Mouse (Mus musculus): ENCODE measurements around the gene Ak5.
"Not testable (repeated sequence)": the region's sequence is repeated elsewhere in the genome, so short reads cannot be mapped to it uniquely, and the experiment has no call there.

Gene Ak5

DNA sequence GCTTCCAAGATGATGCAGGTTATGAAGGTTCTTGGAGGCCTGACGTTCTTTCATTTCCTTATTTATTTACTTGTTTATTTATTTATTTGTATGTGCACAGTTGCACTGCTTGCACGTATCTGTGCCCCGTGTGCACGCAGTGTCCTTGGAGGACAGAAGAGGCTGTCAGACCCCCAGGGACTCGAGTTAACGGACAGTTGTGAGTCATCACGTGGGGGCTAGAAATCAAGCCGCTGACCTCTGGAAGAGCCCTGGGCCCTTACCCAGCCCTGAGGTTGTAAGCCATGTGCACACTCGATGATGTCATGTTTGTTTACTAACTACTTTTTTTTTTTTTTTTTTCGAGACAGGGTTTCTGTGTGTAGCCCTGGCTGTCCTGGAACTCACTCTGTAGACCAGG, 197.8 kb downstream of the Ak5 start:
- no peak for DNase-seq

DNA sequence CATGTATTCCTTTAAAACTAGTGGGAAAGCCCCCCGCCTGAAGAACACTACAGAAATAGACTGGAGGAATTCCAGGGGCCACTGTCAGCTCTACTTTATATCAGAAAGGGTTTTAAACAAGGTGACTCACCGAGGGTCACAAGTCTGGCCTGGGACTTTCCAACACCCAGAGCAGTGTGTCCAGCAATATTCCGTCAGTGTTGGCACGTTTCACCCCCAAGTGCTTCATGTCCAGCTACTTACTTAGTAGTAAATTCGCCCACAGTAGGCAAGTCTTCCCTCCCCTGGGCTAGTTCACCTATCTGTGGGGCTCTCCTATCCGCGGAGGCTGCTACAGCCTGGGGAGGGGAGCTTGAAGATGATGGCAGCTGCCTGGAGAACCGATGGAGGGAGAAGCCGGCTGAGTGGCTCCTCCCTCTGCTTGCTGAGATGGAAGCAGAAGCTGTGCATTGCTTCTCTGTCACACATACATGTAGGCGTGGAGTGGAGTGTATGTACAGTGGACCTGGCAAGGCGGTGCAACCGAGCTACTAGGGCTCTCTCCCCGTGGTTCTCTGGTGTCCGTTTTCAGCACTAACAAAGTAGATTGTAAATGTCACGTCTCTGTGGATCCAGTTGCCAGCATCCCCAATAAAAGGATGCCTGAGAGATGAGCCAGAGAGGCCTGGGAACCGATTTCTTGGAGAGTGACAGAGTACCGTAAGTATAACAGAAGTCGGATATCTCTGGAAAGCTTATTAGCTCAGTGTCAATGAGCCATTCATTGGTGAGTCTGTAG, 198.5 kb downstream of the Ak5 start:
- no peak for DNase-seq

DNA sequence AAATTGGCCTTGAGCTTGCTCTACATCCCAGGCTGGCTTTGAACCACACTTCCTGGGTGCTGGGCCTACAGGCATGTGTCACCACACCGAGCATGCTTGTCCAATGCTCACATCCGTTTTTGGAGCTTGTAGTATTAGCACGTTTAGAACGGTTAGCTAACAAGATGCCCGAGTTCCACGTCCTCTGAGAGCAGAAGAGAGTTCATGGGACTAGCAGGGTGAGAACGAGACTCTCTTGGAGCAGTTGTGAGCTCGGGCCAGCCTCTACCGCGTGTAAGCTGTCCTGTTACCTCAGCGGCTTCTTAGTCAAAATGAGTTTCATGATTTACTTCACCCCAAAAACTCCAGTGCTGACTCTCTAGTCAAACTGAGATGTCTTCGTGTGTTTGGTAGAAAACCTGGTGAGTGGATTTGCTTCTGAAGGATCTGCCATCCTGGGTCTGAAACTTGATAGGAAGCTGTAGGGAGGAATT, 199.6 kb downstream of the Ak5 start:
- DNase-seq = no peak

DNA sequence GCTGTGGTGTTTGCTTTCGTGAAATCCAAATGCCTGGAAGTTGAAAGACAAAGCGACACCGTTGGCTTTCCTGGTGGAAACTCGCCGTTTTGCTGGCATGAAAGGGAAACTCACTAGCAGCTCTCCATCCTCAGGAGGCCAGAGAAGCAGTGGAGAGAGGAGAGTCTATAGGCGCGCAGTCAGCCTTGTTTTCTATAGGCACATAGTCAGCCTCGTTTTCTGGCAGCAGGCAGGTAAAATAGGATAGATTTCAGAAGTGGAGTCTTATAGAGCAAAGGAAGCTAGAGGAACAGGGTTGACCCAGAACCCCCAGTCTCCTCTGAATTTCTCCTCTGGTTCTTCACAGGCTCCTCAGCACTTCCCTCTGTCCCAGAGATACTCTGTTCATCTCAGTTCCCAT, 200.1 kb downstream of the Ak5 start:
- DNase-seq = no peak

DNA sequence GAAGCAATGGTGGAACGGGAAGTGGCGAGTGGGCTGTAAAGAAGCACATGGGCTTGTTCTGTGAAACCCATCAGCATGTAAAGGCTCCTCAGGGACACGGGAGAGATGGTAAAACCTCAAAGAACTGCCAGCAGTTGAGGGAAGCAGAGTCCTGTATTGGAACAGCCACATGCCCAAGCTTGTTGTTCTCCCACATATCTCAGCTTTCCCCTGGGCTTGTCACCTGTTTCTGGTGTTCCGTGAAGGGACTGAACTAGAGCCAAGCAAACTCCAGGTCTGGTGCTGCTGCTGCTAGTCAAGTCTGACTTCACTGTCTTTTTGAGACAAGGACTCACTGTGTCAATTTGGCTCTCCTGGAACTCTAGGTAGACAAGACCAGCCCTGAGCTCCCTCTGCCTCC, 200.8 kb downstream of the Ak5 start:
- DNase-seq = no peak

DNA sequence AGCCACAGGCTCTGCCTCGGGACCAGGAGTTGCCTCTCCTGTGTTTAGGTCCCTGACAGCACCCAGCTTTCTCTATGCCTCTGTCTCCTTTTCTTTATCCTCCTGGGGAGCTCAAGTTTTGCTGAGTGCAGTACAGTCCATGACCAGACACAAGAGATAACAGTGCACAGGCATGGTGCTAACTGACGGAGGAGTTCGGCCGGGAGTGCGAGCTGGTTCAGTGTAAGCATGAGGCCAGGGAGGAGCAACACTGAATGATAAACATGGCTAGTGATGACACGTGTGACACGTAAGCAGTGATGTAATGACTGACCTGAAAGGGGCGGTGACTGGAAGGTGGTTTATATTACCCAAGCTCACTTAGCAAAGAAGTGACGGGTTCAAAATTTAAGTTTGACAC, 201.3 kb downstream of the Ak5 start:
- no peak for DNase-seq

DNA sequence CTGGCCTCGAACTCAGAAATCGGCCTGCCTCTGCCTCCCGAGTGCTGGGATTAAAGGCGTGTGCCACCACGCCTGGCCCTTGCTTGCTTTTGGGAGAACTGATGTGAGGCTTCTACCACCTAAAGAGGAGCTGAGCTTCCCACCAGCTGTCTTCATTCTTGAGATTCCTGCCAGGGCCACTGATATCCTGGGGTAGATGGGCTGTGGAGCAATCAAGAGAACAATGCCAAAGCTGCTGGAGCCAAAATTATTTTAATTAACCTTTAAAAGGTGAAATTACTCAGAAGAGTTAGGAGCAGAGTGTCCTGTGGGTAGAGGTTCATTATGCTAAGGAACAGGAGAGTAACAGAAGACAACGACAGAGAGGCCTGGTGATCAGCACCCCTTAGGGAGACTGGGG, 202.8 kb downstream of the Ak5 start:
- DNase-seq = no peak

DNA sequence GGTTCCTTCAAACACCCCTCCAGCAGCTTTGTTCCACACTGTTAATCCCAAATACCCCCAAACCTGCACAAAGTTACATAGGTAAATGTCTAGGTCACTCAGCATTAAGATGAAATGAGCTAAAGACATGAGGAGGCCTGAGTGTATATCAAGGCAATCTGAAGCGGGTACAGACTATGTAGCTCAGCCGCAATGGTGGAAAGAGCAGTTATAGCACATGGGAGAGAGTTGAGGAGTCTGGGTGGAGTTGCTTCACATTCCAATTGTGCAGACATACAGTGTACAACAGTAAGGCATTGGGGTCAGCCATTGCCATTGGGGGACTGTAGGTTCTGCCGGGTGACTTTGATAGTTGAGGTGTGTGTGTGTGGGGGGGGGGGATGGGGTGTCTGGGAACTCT, 203.7 kb downstream of the Ak5 start:
- no peak for DNase-seq

DNA sequence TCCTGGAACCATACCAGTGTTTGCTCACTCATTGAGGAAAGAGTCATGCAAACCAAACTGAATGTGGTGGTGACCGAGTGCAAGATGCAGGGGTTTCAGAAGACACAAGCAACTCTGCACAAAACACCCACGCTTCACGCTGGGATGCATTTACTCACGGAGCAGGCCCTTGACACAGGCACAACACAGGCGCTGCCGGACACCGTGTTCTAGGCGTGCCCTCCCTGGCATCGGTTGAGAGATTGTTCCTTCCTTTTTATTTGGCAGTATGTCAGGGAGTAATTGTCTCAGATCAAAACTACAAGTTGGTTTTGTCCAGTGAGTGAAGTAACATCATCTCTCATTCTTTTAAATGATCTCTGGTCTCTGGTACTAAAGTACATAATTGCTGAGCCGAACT, 205.3 kb downstream of the Ak5 start:
- no peak for DNase-seq

DNA sequence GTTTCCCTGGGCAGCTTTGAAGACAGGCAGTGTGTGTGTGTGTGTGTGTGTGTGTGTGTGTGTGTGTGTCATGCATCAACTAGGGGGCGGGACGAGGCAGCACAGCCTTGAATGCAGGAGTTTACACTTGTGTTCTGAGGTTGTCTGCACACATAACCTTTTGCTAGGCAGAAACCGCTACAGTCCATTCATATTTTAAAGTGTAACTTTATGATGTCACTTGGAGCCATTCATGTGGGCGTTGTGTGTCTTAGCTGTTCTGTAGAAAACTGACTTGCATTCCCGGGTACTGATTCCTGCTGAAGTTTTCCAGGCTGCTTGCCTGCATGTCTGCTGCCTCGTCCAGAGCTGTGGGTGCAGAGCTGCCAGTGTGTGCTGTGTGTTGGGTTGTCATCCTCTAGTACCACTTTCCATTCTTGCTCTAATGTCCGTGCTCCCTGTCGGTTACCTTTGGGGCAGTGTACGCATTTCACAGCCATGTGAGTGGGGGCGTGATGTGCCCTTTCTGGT, 206.1 kb downstream of the Ak5 start:
- no peak for DNase-seq

DNA sequence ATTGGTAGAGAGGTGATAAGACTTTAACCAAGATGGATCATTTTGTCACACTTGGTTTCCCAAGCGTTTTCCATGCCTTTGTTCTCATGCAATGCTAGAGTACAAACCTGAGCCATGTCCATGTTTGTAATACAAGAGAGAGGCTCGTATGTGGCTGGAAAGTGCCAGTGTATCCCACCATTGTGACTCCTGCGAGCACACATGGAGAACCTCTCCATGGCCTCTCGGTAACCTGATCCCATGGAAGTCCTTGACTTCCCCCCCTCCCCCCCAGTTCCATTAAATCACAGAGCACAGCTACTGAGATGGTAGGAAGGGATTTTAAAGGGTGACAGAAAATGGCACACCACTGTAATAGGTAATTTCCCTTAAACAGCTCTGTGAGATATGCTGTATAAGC, 207.4 kb downstream of the Ak5 start:
- DNase-seq = no peak

DNA sequence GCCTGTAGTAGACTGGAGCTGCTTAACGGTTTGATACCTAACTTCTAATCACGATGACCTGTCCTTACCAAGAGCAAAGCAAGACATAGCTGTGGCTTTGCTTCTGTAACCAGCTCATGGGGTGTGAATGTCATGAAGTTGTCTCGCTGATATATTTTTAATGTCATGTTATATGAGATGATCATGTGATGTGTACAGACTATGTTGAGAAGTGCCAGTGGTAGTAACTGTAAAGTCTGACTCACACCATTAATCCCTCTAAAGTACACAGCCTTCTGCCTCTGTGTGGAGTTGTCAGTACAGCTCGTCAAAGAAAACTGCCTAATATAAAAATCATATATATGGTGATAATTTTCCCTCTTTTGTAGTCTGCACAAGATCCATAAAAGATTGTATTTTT, 209.3 kb downstream of the Ak5 start:
- DNase-seq = not testable (repeated sequence)

DNA sequence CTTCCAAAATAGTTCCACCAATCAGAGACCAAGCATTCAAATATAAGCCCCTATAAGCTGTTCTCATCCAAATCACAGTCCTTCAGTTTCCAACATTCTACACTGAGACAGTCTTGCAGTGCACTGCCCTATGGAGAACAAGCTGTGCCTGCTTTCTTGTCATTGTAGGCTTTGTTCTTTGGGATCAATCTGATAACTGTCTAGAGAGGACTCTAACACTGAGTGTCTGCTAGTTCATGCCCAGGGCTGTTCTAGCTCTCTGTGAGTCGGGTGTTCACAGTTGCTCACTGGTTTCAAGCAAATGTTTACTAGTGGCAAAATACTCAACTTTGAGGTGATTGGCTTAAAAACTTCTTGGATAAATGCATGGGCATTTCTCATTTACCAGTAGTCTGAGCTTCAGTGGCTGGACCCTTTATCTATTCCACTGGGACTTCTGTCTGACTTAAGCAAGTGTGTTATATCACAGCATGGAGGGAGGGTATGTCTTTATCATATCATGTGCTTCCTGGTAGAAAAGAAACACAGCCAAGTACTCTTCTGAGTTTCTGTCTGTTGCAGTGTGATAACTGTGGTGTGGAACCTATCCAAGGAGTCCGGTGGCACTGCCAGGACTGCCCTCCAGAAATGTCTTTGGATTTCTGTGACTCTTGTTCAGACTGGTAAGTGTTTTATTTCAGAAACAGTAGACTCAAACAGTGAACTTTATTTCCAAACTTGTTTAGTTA, 210.7 kb downstream of the Ak5 start:
- DNase-seq = no peak

DNA sequence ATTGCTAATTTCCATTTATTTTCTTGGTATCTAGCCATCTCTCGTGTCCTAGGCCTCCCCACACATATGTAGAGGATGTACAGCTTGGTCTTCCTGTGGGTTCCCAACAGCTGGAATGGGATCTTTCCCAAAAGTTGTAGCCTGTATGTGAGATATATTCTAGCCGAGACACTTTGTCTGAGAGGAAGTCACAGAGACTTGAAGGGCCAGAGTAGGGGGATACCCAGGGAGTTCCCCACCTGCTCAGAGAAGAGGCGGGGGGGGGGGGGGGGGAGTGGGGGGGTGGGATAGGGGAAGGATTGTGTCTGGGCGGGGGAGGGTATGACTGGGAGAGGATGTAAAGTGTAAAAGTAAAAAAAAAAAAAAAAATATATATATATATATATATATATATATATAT, 215.0 kb downstream of the Ak5 start:
- no peak for DNase-seq

DNA sequence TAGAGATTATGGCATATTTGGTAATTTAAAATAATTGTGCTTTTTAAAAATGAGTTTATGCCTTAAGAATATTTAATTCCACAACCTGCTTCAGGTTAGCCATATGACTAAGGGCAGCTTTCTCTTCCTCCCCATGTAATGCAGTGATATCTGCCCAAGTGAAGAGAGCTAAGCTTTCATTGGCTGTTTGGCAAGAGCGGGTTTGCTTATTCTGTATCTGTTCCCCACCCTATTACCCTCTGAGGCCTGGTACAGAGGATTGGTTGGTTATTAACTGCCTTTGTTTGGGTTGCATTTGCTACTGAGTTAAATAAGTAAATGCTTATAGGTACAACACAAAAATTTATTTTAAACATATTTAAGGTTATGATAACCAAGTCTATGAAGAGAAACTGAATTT, 221.2 kb downstream of the Ak5 start:
- no peak for DNase-seq

DNA sequence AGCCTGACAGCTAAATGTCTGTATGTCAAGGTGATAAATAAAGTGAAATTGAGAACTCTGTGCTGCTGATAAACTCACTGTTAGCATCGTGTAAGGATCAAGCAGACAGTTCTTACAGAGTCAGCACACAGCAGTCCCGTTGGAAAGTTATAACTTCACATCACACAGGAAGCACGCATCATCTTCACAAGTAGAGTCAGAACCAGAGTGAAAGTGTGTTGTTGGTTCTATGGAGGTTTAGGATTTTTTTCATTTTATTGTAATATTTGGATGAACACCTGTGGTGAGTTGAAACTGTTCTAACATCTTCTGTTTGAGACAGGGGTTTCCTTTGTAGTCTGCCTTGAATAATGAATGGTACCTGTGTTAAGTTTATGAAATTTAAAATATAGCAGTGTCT, 224.0 kb downstream of the Ak5 start:
- no peak for DNase-seq

DNA sequence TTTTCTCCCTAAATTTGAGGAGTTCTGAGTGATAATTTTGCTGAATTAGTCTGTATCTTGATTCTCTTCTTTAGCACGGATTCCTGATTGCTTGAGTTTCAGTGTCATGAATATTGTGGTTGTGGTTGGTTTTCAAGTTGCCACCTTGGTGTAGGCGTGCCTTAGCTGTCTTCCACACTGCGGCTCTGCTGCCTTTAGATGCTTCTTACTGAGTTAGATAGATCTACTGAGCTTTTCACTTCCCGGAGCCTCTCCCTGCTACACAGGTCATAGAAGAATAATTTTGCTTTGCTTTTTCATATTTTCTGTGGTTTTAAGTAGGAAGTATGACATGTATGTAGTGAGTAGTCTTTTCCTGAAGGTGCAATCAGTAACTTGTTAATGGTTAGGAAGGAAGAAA, 225.4 kb downstream of the Ak5 start:
- DNase-seq = no peak

DNA sequence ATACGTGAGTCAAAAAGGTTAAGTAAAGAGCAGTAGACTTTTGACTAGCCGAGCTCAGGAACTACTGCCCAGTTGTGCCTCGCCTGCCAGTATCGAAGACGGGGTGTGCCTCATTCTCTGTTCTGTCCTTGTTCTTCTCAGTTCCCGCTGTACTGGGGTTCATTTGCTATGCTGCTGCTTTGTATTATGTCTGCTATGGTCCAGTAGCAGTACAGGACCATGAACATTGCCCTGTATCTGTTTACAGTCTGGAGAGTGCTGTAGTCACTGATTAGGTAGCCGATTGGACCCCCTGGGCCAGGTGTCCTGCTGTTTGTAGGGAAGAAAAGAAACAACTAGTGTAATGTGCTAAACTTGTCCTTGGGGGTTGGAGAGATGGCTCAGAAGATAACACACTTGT, 230.1 kb downstream of the Ak5 start:
- no peak for DNase-seq

DNA sequence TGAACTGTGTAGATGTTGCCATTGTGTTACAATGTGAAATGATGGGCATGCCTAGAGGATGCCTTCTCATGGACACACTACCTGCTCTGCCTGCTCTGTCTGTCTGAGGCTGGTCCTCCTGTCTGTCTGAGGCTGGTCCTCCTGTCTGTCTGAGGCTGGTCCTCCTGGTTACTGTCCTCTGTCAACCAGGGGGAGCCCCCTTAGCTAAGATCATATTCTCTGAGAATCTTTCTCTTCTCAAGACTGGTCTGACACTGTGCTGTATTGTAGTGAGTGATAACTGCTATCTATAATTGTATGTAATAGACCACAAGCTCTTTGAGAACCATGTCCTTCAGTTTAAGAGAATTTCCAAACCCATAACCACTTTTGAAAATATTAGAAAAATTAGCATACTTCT, 232.6 kb downstream of the Ak5 start:
- DNase-seq = no peak

DNA sequence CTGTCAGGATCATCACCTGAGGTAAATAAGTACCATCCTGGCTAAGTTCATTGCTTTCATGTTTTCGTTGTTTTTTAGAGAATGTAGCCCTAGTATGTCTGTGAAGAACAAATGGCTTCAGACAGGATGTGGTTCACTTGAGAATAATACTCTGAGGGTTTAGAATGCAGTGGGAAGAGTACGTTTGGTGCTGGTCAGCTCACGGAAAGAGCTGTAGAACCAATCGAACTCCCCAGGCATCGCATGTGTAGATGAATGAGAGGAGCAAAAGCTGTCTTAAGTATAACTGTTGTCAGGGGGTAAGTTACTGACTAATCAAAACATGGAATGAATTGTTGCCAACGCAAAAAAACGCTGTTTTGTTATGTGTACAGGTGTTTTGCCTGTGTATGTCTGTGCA, 235.5 kb downstream of the Ak5 start:
- no peak for DNase-seq

DNA sequence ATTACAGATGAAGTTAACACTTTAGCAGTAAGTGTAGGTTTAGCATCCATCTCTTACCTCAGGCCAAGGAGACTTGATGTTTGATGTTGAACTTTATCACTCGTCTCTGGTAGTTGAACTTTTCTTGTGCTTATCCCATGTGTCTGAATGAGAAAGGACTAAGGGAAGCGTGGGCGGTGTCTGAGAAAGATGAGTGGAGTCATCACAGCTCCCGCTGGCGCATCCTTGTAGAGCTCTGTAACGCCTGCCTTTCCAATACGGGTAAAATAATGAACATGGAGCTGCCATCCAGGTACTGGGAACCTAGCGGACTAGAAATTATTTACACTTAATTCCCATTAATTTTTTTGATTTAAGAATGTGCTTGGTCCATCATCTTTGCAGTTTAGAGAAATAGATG, 239.2 kb downstream of the Ak5 start:
- DNase-seq = no peak

All from cerebellum, adult 9-10 months (tissue).